Mouse (Mus musculus) brown adipose tissue, adult 24 weeks (tissue): ENCODE data around the gene Wnt5b. TPM values are rescaled to one million over a fixed set of nuclear protein-coding genes. Genes with fewer than 3 reads are reported as not detected.

ENCODE experiments used
- H3K27ac ChIP-seq: fragments of 200-500 bp; replicated peaks from 2 replicates; pipeline ENCODE4 v1.5.1; 2012; ENCODE audit warnings: low read depth, mild to moderate bottlenecking, low read length
- H3K4me1 ChIP-seq: fragments of 200-500 bp; 2 replicates; pipeline ENCODE4 v1.6.1; 2012; ENCODE audit warnings: low read length, mixed read lengths; ENCODE audit not compliant: control insufficient read depth, insufficient read depth, insufficient read length
- H3K4me3 ChIP-seq: fragments of 200-500 bp; 2 replicates; pipeline ENCODE4 v1.5.1; 2012; ENCODE audit warnings: low read depth, mild to moderate bottlenecking, low read length, moderate library complexity; ENCODE audit not compliant: insufficient read depth
- polyA plus RNA-seq: library from polyadenylated mRNA; stranded (reverse); fragments of >200 nt; gene quantifications from 2 replicates; pipeline ENCODE4 v1.2.4, GENCODE M21; 2012; ENCODE audit not compliant: missing spikeins, insufficient read depth, insufficient read length

Wnt5b gene
- polyA plus RNA-seq, 1 experiment: not detected

DNA sequence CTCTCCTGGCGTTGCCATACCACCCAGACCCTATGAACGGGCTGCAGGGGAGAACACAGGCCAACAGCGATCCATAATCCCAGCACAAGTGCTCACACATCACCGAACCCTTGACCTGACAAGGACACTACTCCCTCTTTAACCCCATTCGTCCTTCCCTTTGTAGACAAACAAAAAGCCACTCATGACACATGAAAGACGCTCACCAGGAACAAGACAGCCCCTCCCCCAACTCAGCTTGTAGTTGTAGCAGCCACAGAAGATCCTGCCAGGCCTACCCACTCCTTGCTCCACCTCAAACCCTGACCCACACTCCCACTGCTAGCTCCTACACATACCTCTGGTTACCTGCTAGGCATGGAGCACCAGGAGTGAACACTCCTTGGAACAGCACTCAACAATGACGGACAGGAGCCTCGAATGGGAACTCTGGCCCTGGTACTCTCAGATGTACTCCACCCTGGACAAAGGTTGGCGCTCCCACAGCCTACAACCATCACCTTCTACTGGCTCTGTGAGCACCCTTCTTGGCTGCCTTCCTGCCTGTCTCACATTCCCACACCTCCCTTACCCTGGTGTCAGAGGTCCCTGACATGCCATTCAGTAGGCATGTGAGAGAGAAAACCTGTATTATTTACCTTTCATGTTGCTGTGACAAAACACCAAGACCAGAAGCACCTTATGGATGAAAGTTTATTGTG lies 38.5 kb downstream of the Wnt5b start:
- Histone ChIP-seq H3K4me1 (no peaks in the 10 kb centered on the region), H3K27ac (no peak overlapping the region), H3K4me3 (no peak overlapping the region)

DNA sequence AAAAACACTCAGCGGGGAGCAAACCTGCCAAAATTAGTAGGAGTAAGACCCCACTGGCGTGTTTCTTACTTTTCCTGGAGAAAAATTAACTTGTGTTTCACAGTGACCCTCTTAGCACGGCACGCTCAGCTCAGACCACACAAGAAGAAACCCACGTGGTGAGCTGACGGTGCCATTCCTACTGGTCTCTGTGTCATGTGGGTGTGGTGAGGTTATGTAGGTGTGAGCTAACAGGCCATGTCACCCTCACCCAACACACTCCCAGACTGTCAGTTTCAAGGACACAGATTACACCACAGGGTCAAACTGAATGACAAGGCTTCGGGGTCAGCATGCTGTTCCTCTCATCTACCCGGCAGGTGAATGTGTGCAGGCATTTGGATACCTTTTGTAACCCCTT lies 39.4 kb downstream of the Wnt5b start:
- no peak overlapping the region for H3K27ac ChIP-seq
- H3K4me1 ChIP-seq: no peaks in the 10 kb centered on the region
- H3K4me3 ChIP-seq: no peak overlapping the region

DNA sequence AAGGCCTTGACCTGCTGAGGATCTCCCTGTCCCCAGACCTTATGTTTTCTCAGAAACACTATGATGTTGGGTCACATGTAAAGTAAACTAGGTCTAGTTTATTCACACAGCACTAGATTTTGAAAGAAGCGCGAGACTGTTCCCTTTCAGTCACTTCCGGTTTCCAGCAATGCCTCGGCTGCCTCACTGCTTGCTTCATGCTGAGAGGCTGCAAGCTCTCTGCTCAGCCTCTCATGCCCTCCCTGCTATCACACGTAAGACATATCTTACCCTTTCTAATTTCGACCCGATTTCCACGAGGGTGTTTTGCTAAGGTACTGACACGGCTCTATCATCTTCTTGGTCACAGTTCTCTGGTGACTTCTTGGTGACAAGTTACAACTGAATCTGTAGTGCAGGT lies 42.1 kb downstream of the Wnt5b start:
- no peak overlapping the region for H3K27ac ChIP-seq
- H3K4me1 ChIP-seq: no peaks in the 10 kb centered on the region
- H3K4me3 ChIP-seq: no peak overlapping the region

DNA sequence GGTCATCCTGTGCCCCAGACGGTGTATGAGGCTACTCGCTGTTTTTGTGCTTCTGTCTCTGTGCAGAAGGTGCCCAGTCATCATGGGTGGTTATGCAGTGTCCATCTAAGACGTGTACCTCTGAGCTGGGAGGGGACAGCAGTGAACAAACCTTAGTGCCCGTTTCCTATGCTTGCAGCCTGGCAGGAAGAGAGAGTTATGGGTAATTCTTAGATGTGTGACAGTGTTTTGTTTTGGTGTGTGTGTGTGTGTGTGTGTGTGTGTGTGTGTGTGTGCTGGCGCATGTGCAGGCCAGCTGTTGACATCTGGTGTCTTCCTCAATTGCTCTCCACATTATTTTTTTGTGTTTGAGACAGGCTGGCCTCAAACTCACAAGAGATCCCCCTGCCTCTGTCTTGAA lies 44.1 kb downstream of the Wnt5b start:
- H3K4me1 ChIP-seq: no peaks in the 10 kb centered on the region
- H3K27ac ChIP-seq: no peak overlapping the region
- no peak overlapping the region for H3K4me3 ChIP-seq

DNA sequence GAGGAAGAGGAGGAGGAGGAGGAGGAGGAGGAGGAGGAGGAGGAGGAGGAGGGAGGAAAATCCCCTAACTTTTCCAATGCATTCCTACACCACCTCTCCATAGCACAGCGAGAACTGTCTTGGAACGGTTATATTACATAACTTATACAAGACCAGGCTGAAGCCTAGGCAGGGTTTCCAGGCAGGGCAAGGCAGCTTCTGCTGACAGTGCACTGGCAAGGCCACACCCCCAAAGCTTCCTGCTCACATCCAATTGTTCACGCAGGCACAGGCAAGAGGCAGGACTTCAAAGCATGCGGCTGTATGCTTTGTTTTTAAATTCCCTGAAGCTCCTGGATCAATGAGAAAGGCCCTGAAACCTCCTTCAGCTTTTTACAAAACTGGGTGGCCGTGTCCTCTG lies 44.9 kb downstream of the Wnt5b start:
- no peak overlapping the region for H3K4me3 ChIP-seq
- H3K4me1 ChIP-seq: no peaks in the 10 kb centered on the region

DNA sequence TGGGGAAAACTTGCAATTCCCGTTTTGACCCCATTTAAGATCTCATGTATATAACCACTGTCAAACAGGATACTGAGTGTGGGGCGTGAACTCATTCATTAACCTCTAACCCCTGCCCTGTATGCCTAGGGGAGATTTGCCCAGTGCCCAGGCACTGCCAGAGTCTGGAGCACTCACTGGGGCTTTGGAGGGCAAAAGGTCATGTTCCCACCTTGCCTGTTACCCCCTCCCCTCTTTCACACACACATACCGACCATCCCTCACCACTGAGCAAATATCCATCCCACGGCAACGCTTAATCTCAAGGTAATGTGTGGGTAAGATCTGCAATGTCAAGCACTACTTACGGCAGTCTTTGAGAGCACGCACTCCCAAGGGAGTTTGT lies 51.5 kb downstream of the Wnt5b start:
- Histone ChIP-seq H3K27ac (no peak overlapping the region), H3K4me1 (no peaks in the 10 kb centered on the region; the same call in 1 of the 2 replicates), H3K4me3 (no peak overlapping the region)

More for the DNA sequence above, 44.9 kb downstream of the Wnt5b start:
- H3K27ac ChIP-seq: no peak overlapping the region

DNA sequence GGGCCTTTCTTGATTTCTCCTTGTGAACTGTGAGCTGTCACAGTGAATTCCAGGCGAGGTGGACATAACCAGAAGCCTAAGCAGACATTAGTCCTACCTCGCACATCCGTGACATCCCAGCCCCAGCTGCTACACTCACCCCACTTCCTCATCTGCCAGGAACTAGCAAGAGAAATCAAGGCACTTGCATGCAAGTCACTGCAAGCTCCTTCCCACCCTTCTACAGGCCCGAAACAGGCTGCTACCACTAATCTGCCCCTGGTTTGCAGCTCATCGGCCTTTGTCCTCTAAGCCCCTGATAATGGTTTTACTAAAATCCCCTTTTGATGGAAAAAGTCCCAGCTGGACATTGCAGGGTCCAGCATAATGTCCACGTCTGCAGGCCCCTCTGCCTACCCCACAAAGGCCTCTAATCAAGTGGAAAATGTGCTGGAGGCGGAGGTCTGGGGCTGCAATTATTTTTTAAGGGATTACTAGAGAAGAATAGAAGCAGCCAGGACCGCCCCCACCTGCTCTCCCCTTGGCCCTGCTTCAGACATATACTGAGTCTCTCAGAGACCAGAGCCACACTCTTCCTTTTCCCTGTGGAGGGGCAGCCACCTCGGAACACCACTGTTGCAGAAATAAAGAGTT lies 52.0 kb downstream of the Wnt5b start:
- H3K4me3 ChIP-seq: no peak overlapping the region
- no peak overlapping the region for H3K27ac ChIP-seq
- H3K4me1 ChIP-seq: peaks cover 4% of the 10 kb centered on the region

DNA sequence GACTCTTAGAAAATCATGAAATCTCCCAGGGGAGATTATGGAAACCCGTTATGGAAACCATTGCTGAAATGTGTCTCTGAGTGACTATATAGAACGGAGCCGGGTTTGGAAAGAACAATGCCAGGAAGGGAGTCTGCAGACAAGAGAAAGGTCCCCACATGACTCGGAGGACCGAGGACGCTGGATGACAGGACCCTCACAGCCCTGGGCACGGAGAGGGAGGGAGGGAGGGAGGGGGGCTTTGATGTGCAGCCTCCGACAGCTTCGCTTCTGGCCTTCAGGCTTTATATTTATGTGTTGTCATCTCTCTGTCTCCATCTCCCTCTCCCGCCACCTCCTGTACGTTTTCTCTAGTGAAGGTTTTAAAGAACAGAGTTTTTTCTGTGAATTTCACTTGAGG lies 53.1 kb downstream of the Wnt5b start:
- Histone ChIP-seq H3K4me1 (peaks cover 9% of the 10 kb centered on the region), H3K4me3 (no peak overlapping the region), H3K27ac (no peak overlapping the region)

DNA sequence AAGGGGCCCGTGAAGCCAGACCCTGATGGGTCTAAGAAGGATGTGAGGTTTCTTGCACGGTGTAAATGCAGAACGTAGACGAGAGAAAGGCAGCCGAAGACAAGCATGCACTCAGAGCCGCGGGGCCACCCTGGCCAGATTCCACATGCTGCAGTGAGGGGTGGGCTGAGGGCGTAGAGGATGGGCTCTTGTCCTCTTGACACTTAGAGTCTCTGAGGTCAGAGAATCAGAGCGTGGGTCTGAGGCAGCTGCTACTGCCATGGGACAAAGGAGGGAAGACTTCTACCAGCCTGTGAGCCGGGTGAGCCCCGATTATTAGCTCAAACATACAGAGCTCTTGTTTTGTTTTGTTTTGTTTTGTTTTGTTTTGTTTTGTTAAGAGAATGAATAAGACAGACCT lies 53.6 kb downstream of the Wnt5b start:
- Histone ChIP-seq H3K4me3 (0 out of 2 replicates have a peak overlapping the region, but pooled peaks have one; percentile 16), H3K4me1 (peaks cover 9% of the 10 kb centered on the region), H3K27ac (no peak overlapping the region)

DNA sequence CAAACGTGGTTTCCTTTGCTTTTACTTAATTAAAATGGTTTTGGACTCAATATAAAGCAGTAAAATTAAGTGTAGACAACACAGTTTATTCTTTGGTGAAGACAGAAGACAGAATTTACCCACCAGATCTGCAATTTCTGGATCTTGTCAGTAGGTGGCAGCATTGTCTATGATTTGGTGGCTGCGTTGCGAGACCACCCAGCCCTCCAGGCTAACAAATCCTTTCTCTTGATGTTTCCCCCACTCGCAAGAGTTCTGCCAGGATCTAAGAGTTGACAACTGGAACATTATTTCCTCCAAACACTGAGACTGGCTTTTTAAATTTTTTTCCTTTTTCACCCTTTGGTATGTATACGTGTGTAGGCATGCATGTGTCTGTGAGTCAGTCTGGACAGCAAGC lies 54.4 kb downstream of the Wnt5b start:
- H3K4me1 ChIP-seq: peaks cover 9% of the 10 kb centered on the region
- H3K4me3 ChIP-seq: no peak overlapping the region
- H3K27ac ChIP-seq: no peak overlapping the region

DNA sequence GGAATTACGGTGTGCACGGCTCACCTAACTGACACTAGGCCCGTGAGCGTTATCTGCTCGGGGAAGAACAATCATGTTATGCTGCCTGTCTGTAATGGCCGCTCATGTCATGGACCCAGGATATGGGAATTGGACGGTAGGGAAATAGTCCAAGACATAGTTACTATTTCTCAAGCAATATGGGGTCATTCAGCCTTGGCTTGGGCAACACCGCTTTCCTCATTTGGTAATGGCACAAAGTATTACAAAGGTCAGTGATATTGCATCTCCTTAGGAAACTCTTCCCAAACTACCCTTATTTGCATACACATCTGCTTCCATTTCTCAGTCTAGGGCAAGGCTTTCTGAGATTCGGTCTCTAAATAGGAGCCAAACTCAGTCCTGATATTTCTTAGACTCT lies 56.5 kb downstream of the Wnt5b start:
- Histone ChIP-seq H3K27ac (peak overlapping the region; percentile 86), H3K4me1 (peaks cover 16% of the 10 kb centered on the region), H3K4me3 (no peak overlapping the region)

DNA sequence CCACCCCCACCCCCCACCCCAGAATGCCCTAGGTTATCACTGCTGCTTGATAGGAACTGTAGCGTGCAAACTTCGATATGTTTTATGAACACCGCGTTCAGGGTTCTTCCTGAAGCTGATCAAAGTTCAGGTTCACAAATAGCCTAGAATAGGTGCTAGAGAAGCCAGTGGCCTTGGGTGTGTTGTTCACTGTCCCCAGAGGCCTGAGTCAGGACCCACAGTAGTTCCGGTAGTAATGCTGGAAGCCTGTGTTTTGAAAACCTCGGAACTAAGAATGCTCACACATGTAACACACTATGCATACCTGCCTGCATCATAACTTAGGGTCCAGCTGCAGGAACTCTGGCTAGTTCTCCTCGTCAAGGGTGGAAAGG lies 57.1 kb downstream of the Wnt5b start:
- Histone ChIP-seq H3K27ac (peak overlapping the region; percentile 71), H3K4me3 (no peak overlapping the region)

DNA sequence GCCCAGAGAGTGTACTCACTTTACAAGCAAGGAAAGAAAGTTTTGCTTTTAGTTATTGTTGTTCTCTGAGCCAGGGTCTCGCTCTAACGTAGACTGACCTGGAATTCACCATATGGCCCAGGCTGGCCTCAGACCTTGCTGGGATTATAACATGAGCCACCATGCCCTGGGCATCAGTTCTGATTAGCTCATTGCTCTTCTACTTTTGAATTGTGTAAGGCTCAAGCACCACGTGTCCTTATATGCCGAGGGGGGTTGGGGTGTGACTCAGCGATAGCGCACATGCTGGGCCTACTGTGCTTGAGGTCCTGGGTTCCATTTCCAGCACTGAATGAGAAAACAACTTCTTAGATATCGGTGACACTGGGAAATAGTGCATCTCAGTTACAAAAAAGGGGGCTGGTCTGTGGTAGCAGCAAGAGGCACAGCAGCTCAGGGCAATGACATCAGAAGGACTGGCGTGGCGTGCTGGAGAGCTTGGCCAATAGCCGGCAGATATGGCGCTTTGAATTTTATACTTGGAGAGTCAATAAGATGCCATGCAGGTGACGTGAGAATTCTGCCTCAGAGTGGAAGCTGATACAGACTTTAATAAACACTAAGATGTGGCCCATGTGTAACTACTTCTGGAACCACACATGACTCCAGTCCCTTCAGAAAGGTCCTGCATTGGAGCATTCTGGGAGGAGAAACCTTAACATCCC lies 57.6 kb downstream of the Wnt5b start:
- no peak overlapping the region for H3K4me3 ChIP-seq
- peak overlapping the region; percentile 71 for H3K27ac ChIP-seq
- H3K4me1 ChIP-seq: peaks cover 16% of the 10 kb centered on the region

More for the DNA sequence above, 57.1 kb downstream of the Wnt5b start:
- peaks cover 16% of the 10 kb centered on the region for H3K4me1 ChIP-seq

DNA sequence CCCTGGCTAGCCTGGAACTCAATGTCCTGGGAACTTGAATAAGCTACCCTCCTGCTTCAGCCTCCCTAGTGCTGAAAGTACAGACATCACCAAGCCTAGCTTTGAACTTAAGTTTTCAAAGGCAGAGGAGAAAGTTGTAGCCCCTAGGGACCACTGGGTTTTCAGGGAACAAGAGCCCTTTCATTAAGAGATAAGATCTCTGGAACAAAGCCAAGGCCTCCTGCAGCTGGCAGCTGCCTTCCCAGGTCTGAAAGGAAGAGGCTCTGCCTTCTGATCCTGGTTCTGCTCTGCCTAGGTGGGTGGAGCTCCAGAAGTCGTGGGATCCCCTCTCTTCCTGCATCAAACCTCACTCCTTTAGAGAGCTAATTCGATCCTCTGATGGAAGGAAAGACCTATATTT lies 58.7 kb downstream of the Wnt5b start:
- no peak overlapping the region for H3K4me3 ChIP-seq
- no peak overlapping the region for H3K27ac ChIP-seq
- peaks cover 18% of the 10 kb centered on the region for H3K4me1 ChIP-seq

DNA sequence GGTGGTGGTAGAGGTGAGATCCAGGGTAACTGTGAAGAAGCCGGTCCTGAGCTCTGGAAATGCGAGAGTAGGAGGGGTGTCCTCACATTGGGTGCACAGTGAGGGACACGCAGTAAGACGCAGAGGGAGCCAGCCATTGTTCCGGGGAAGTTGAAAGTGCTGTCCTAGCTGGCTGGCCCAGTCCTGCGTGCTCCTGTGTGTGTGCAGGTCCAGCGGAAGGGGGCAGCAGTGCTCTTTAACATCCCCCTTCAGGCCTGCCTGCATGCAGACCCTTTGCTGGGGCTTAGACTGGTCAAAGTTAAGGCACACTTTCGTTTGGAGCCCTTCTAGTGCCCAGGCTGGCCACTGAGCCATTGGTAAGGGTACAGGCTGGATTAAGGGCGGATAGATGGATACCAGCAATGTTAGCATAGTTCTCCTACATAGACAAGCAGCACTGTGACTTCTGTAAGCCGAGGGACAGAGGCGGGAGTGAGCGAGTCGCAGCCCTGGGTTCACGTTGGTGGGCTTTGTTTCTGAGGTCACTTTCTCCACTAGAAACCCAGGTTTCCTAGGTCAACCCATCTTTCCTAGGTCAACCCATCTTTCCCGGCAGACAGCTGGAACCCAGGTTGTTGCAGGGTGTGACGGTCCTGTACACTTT lies 61.1 kb downstream of the Wnt5b start:
- H3K27ac ChIP-seq: peak overlapping the region; percentile 27
- peaks cover 18% of the 10 kb centered on the region for H3K4me1 ChIP-seq
- peak overlapping the region; percentile 39 for H3K4me3 ChIP-seq
